Mouse (Mus musculus) brain, embryonic 14.5 days (tissue): Measurements from ENCODE around the gene Ndufaf2.

ENCODE experiments used
- CTCF ChIP-seq: fragments of 200-500 bp; IDR thresholded peaks from 2 replicates; pipeline ENCODE4 v1.5.1; 2012; ENCODE audit warnings: inconsistent platforms, mild to moderate bottlenecking, moderate library complexity, borderline replicate concordance; ENCODE audit not compliant: insufficient read depth, insufficient read length; ENCODE audit errors: extremely low read depth
- POLR2A ChIP-seq: fragments of 200-500 bp; IDR thresholded peaks from 2 replicates; pipeline ENCODE4 v1.6.1; 2012; ENCODE audit warnings: mild to moderate bottlenecking, inconsistent platforms, borderline replicate concordance; ENCODE audit not compliant: poor library complexity, insufficient read depth, insufficient read length, severe bottlenecking; ENCODE audit errors: extremely low read depth

GRCm38 (mm10) chr13:107961972-107962371 is 196.5 kb downstream of the Ndufaf2 start:
- no peak for TF ChIP-seq CTCF
- TF ChIP-seq POLR2A, result no peak
